In the genomic region with DNA sequence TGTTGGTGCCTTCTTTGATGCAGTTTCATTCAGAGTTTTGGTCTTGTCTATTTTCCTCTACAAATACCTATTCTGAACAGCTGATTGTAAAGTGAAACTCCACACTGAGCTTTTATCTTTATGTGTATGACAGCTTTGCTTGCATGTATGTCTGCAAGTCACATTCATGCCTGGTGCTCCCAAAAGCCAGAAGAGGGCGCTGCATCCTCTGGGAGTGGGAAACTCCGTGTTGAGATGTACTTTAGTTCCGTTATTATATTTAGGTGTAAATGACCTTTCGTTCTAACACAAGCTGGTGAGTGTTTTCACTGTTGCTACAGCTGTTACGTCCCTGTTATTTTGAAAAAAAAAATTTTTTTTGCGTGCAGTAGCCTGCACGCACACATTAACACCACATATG, we compare ENCODE assay signal across 10 mouse cellular contexts. TPM values are rescaled to one million over a fixed set of nuclear protein-coding genes. Genes with fewer than 3 reads are reported as not detected.
A peak's percentile ranks its signal among the peaks of the same experiment; 100 is the strongest.
DNase-seq lines count a peak whose midpoint lies in the region; ATAC-seq and TF ChIP-seq lines count a peak whose summit lies in the region.
"Had no signal": no experiment of that assay in that cellular context is flagged by ENCODE, and none has a peak within 500 bp of the region (broad histone marks: within the 10 kb centered on the region; RNA-seq: fewer than 3 reads in every experiment).

No protein-coding gene starts in this region.

- peak; percentile 86 to 91 (median 90) for TF ChIP-seq CTCF in MEL (IDR thresholded peaks at IDR 0.05 in 2 of 3, conservative IDR thresholded peaks at IDR 0.05 in 1 of 3; ENCODE audit: control insufficient read depth in 1 of 3, insufficient read depth in 1 of 3, low read depth in 2 of 3, low read length in 3 of 3, poor library complexity in 1 of 3, severe bottlenecking in 1 of 3)

- WGBS in forebrain, embryonic 14.5 days, result 54% methylated on average over 7 of the region's 7 CpGs
- 59% methylated on average over 7 of the region's 7 CpGs for WGBS in forebrain, embryonic 16.5 days
- WGBS in embryonic facial prominence, embryonic 11.5 days, result 57% methylated on average over 7 of the region's 7 CpGs

- peaks cover 7% of the 10 kb centered on the region for H3K4me1 ChIP-seq in forebrain, embryonic 14.5 days (ENCODE audit: control insufficient read depth, insufficient read depth, low read length)
- H3K4me1 ChIP-seq in forebrain, embryonic 16.5 days (replicated peaks; ENCODE audit: control insufficient read depth, insufficient read depth, low read length), result peaks cover 7% of the 10 kb centered on the region; the same call in 1 of the 2 replicates
- peaks cover 3% of the 10 kb centered on the region in 2 experiments; a peak in 2 of 4 replicates for H3K4me1 ChIP-seq in MEL (ENCODE audit: control insufficient read depth in 1 of 2, insufficient read depth in 2 of 2, low read length in 2 of 2)
- no peaks in the 10 kb centered on the region for H3K4me1 ChIP-seq in embryonic facial prominence, embryonic 11.5 days (ENCODE audit: control insufficient read depth, insufficient read depth, low read length)
- H3K4me1 ChIP-seq: neural tube, embryonic 12.5 days had no signal

- DNase-seq in forebrain, embryonic 14.5 days (ENCODE audit: low spot score), result peak; percentile 45
- peak; percentile 26 to 56 for DNase-seq in left cerebral cortex, postnatal 10 days (ENCODE audit: extremely low spot score in 1 of 2, low spot score in 2 of 2)
- DNase-seq in left cerebral cortex, adult 11 months (ENCODE audit: low spot score), result no peak
- peak; percentile 91 for DNase-seq in MEL (ENCODE audit: low read depth, low spot score)
- peak; percentile 66 for DNase-seq in embryonic facial prominence, embryonic 11.5 days (ENCODE audit: low spot score)
- no peak for DNase-seq in urinary bladder, adult 2 months (ENCODE audit: low spot score)

- H3K9ac ChIP-seq in forebrain, embryonic 14.5 days (ENCODE audit: low read length), result no peak overlapping the region
- H3K9ac ChIP-seq in forebrain, embryonic 16.5 days (replicated peaks; ENCODE audit: low read depth, low read length), result no peak overlapping the region
- peak overlapping the region; percentile 55 for H3K9ac ChIP-seq in MEL (ENCODE audit: control insufficient read depth, low read depth, low read length, poor library complexity, severe bottlenecking)
- no peak overlapping the region for H3K9ac ChIP-seq in embryonic facial prominence, embryonic 11.5 days (replicated peaks; ENCODE audit: low read length)
- H3K9ac ChIP-seq: hindbrain, embryonic 15.5 days; neural tube, embryonic 12.5 days had no signal

- H3K36me3 ChIP-seq in forebrain, embryonic 14.5 days (ENCODE audit: control insufficient read depth, insufficient read depth, low read length), result no peaks in the 10 kb centered on the region
- no peaks in the 10 kb centered on the region for H3K36me3 ChIP-seq in forebrain, embryonic 16.5 days (ENCODE audit: control insufficient read depth, insufficient read depth)
- H3K36me3 ChIP-seq in MEL (ENCODE audit: control insufficient read depth in 1 of 2, insufficient read depth in 2 of 2, low read length in 2 of 2), result no peaks in the 10 kb centered on the region; a peak in 1 of 4 replicates
- no peaks in the 10 kb centered on the region for H3K36me3 ChIP-seq in embryonic facial prominence, embryonic 11.5 days (replicated peaks; ENCODE audit: control insufficient read depth, insufficient read depth, low read depth, low read length)
- H3K36me3 ChIP-seq: hindbrain, embryonic 15.5 days; neural tube, embryonic 12.5 days had no signal

- no peak overlapping the region for H3K27ac ChIP-seq in forebrain, embryonic 14.5 days (ENCODE audit: low read depth, low read length)
- no peak overlapping the region for H3K27ac ChIP-seq in forebrain, embryonic 16.5 days (ENCODE audit: low read length)
- H3K27ac ChIP-seq in MEL (ENCODE audit: control insufficient read depth, low read depth, low read length), result no peak overlapping the region
- no peak overlapping the region for H3K27ac ChIP-seq in embryonic facial prominence, embryonic 11.5 days (replicated peaks; ENCODE audit: low read depth, low read length)
- H3K27ac ChIP-seq: hindbrain, embryonic 15.5 days; neural tube, embryonic 12.5 days had no signal

- H3K79me2 ChIP-seq in MEL (ENCODE audit: control insufficient read depth, insufficient read depth, low read length, poor library complexity), result no peaks in the 10 kb centered on the region

- no peak for TF ChIP-seq EP300 in MEL (IDR thresholded peaks at IDR 0.05; ENCODE audit: low read depth in 1 of 2, low read length in 2 of 2)

- no peak overlapping the region for H3K4me3 ChIP-seq in forebrain, embryonic 14.5 days (ENCODE audit: low read depth, low read length)
- H3K4me3 ChIP-seq in forebrain, embryonic 16.5 days (replicated peaks; ENCODE audit: low read length), result no peak overlapping the region
- H3K4me3 ChIP-seq in MEL (ENCODE audit: control insufficient read depth in 1 of 2, insufficient read depth in 1 of 2, low read depth in 2 of 2, low read length in 2 of 2), result peak overlapping the region; percentile 47 to 53; a peak in 3 of 4 replicates
- no peak overlapping the region for H3K4me3 ChIP-seq in embryonic facial prominence, embryonic 11.5 days (ENCODE audit: low read depth, low read length)
- H3K4me3 ChIP-seq: hindbrain, embryonic 15.5 days; neural tube, embryonic 12.5 days had no signal

- intact Hi-C loops in left cerebral cortex, postnatal 10 days (cut with DNase I), result no loop called here

- H3K4me2 ChIP-seq in forebrain, embryonic 14.5 days (ENCODE audit: low read length), result no peak overlapping the region
- no peak overlapping the region for H3K4me2 ChIP-seq in forebrain, embryonic 16.5 days (ENCODE audit: low read length)
- no peak overlapping the region for H3K4me2 ChIP-seq in embryonic facial prominence, embryonic 11.5 days (ENCODE audit: low read depth, low read length)
- H3K4me2 ChIP-seq: hindbrain, embryonic 15.5 days; neural tube, embryonic 12.5 days had no signal

- no peak for TF ChIP-seq POLR2A in MEL (IDR thresholded peaks at IDR 0.05; ENCODE audit: control insufficient read depth in 1 of 2, insufficient read depth in 1 of 2, low read depth in 1 of 2, low read length in 2 of 2, poor library complexity in 1 of 2)

- H3K9me3 ChIP-seq in forebrain, embryonic 14.5 days (replicated peaks; ENCODE audit: control insufficient read depth, low read length), result no peaks in the 10 kb centered on the region
- no peaks in the 10 kb centered on the region for H3K9me3 ChIP-seq in forebrain, embryonic 16.5 days (ENCODE audit: control insufficient read depth, low read length)
- H3K9me3 ChIP-seq in MEL (replicated peaks; ENCODE audit: insufficient read depth, low read length), result no peaks in the 10 kb centered on the region
- H3K9me3 ChIP-seq in embryonic facial prominence, embryonic 11.5 days (replicated peaks; ENCODE audit: control insufficient read depth, low read length), result no peaks in the 10 kb centered on the region
- H3K9me3 ChIP-seq: hindbrain, embryonic 15.5 days; neural tube, embryonic 12.5 days had no signal

- TF ChIP-seq RAD21 in MEL (IDR thresholded peaks at IDR 0.05; ENCODE audit: low read depth, low read length), result peak; percentile 76

- no peaks in the 10 kb centered on the region for H3K27me3 ChIP-seq in forebrain, embryonic 14.5 days (replicated peaks; ENCODE audit: control insufficient read depth, insufficient read depth, low read length)
- no peaks in the 10 kb centered on the region for H3K27me3 ChIP-seq in forebrain, embryonic 16.5 days (replicated peaks; ENCODE audit: control insufficient read depth, insufficient read depth, low read length)
- no peaks in the 10 kb centered on the region for H3K27me3 ChIP-seq in MEL (ENCODE audit: control insufficient read depth in 1 of 2, insufficient read depth in 2 of 2, low read length in 2 of 2)
- H3K27me3 ChIP-seq in embryonic facial prominence, embryonic 11.5 days (ENCODE audit: control insufficient read depth, insufficient read depth, low read length), result no peaks in the 10 kb centered on the region
- H3K27me3 ChIP-seq: hindbrain, embryonic 15.5 days; neural tube, embryonic 12.5 days had no signal

- ATAC-seq in forebrain, embryonic 14.5 days, result no peak
- ATAC-seq in forebrain, embryonic 16.5 days, result no peak
- no peak for ATAC-seq in embryonic facial prominence, embryonic 11.5 days (replicated peaks; ENCODE audit: insufficient number of reproducible peaks, low FRiP score, low TSS enrichment, low read depth)
- ATAC-seq in megakaryocyte progenitor cell, adult 5-6 weeks (replicated peaks; ENCODE audit: poor library complexity), result peak; percentile 69

TF ChIP-seq in MEL, 35 proteins besides CTCF, POLR2A, EP300 and RAD21 (continues in another document):
- TF ChIP-seq NELFE (IDR thresholded peaks at IDR 0.05; ENCODE audit: low read depth, low read length), result no peak
- no peak for TF ChIP-seq TCF12 (IDR thresholded peaks at IDR 0.05; ENCODE audit: low read depth, low read length)
- TF ChIP-seq UBTF (IDR thresholded peaks at IDR 0.05; ENCODE audit: borderline replicate concordance, insufficient read depth, low read depth, low read length), result no peak
- no peak for TF ChIP-seq USF1 (IDR thresholded peaks at IDR 0.05; ENCODE audit: low read depth, low read length)
- TF ChIP-seq TAL1 (IDR thresholded peaks at IDR 0.05; ENCODE audit: low read length), result no peak
- peak; percentile 91 for TF ChIP-seq SMC3 (IDR thresholded peaks at IDR 0.05; ENCODE audit: low read depth, low read length)
- no peak for TF ChIP-seq MYB (IDR thresholded peaks at IDR 0.05; ENCODE audit: low read depth, low read length)
- no peak for TF ChIP-seq GATA1 (IDR thresholded peaks at IDR 0.05; ENCODE audit: low read depth, low read length)
- TF ChIP-seq KAT2A (conservative IDR thresholded peaks at IDR 0.05; ENCODE audit: low read depth, low read length), result no peak
- TF ChIP-seq GABPA (IDR thresholded peaks at IDR 0.05; ENCODE audit: low read depth, low read length), result no peak
- peak; percentile 36; the same call in 1 of the 2 replicates for TF ChIP-seq TBP (IDR thresholded peaks at IDR 0.05; ENCODE audit: low read depth, low read length)
- peak; percentile 48; the same call in 1 of the 2 replicates for TF ChIP-seq SIN3A (IDR thresholded peaks at IDR 0.05; ENCODE audit: low read length)
- TF ChIP-seq USF2 (IDR thresholded peaks at IDR 0.05; ENCODE audit: borderline replicate concordance in 1 of 2, insufficient read depth in 1 of 2, low read depth in 1 of 2, low read length in 2 of 2), result no peak

RNA-seq across cellular contexts. Expression of a gene that starts 48.1 kb away (rescaled TPM):
- polyA plus RNA-seq in forebrain, embryonic 14.5 days (2014; fragmentation: Nextera tagmentation; extraction: Ambion mirVana), result 17.2 and 20.3 TPM in 2 replicates
- polyA plus RNA-seq in forebrain, embryonic 16.5 days (2015; fragmentation: Nextera tagmentation; extraction: Ambion mirVana), result 16.0 and 17.9 TPM in 2 replicates
- total RNA-seq in left cerebral cortex, postnatal 10 days (2021), result 10 to 100 TPM; 32.1 to 32.7 TPM
- total RNA-seq in MEL (2012; rRNA removed), result 22.6 and 25.9 TPM in 2 replicates
- 10 to 100 TPM; 50.4 to 84.8 TPM for polyA plus RNA-seq in MEL (2012; ENCODE audit: insufficient read depth in 1 of 2, insufficient read length in 2 of 2, low read depth in 1 of 2, low replicate concordance in 2 of 2, missing spikeins in 1 of 2)
- polyA plus RNA-seq in embryonic facial prominence, embryonic 11.5 days (2014; fragmentation: Nextera tagmentation; extraction: Ambion mirVana), result 17.7 and 20.5 TPM in 2 replicates
- 43.5 and 54.8 TPM in 2 replicates for total RNA-seq in megakaryocyte progenitor cell, adult 5-6 weeks (2015)
- total RNA-seq in megakaryocyte progenitor cell, adult 5-6 weeks (2017), result 38.5 and 47.2 TPM in 2 replicates
- polyA plus RNA-seq in urinary bladder, adult 2 months (2012; rRNA removed), result 56.6 and 67.4 TPM in 2 replicates

Comparison
In these comparisons a context has a peak if more than half of its experiments do, and no peak if none do; other contexts are left out.
1. DNase-seq: peak in forebrain, embryonic 14.5 days (single experiment), left cerebral cortex, postnatal 10 days (2 of 2), MEL (single experiment) and embryonic facial prominence, embryonic 11.5 days (single experiment); none in left cerebral cortex, adult 11 months (single experiment) and urinary bladder, adult 2 months (single experiment).
2. H3K4me3 ChIP-seq: peak in MEL (2 of 2); none in forebrain, embryonic 14.5 days (single experiment), forebrain, embryonic 16.5 days (single experiment) and embryonic facial prominence, embryonic 11.5 days (single experiment).